Mouse (Mus musculus): Measurements from ENCODE around the gene Tmem210.

DNA sequence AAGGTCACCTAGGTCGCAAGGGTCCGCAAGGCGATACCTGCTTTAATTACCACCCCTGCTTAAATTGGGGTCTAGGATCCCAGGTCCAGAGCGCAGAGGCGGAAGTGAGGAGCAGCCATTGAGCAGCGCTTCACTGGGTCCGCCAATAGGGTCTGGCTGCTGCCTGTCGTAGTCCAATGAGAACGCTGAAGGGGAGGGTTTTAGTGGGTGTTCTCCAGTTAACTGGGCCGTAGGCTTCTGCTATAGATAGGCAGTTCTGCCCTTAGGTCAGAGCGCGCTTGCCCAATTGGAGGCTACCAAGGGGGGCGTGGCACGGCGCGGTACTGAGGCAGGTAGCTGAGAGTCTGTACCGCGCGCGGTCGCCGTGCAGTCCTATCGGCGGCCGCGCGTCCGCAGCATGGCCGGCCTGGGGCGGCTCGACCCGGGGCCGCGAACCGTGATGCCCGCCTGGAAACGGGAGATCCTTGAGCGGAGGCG is 25.6 kb upstream of the Tmem210 start, which contains the start of gene Tprn:
- TF ChIP-seq GATA1 (IDR thresholded peaks at IDR 0.05; ENCODE audit: borderline replicate concordance, low read length) (no peak), CTCF (IDR thresholded peaks at IDR 0.05; ENCODE audit: low read depth, low read length) (no peak), POLR2AphosphoS5 (IDR thresholded peaks at IDR 0.05; ENCODE audit: insufficient replicate concordance, low read depth, low read length) (no peak), TAL1 (conservative IDR thresholded peaks at IDR 0.05; ENCODE audit: low read depth, low read length) (no peak), GATA2 (IDR thresholded peaks at IDR 0.05; ENCODE audit: borderline replicate concordance, low read depth, low read length) (no peak)

All from G1E (cell line).